Mouse (Mus musculus): ENCODE data around the gene Lhx9. TPM values are rescaled to one million over a fixed set of nuclear protein-coding genes. Genes with fewer than 3 reads are reported as not detected.
A peak's percentile ranks its signal among the peaks of the same experiment; 100 is the strongest.

The Lhx9 gene
- total RNA-seq, 2 experiments from 2014 or later: not detected

GRCm38 (mm10) chr1:138840440-138841305, 7.7 kb downstream of the Lhx9 start:
- ATAC-seq (ENCODE audit: poor library complexity, severe bottlenecking): no peak

- ATAC-seq (ENCODE audit: poor library complexity, severe bottlenecking): 0 out of 2 replicates have a peak, but pooled peaks have one; percentile 13
Measured at GRCm38 (mm10) chr1:138839809-138840430, 8.5 kb downstream of the Lhx9 start.

GRCm38 (mm10) chr1:138839291-138839690, 9.1 kb downstream of the Lhx9 start:
- no peak for ATAC-seq (ENCODE audit: poor library complexity, severe bottlenecking)

GRCm38 (mm10) chr1:138837786-138838743, 10.3 kb downstream of the Lhx9 start:
- no peak for ATAC-seq (ENCODE audit: poor library complexity, severe bottlenecking)

GRCm38 (mm10) chr1:138835355-138835900, 12.9 kb downstream of the Lhx9 start:
- ATAC-seq (ENCODE audit: poor library complexity, severe bottlenecking): peak; percentile 60

- ATAC-seq (ENCODE audit: poor library complexity, severe bottlenecking): peak; percentile 82
Measured at GRCm38 (mm10) chr1:138831309-138831708, 17.1 kb downstream of the Lhx9 start.

- ATAC-seq (ENCODE audit: poor library complexity, severe bottlenecking): no peak
Measured at GRCm38 (mm10) chr1:138826841-138827240, 21.5 kb downstream of the Lhx9 start.

- peak; percentile 41 for ATAC-seq (ENCODE audit: poor library complexity, severe bottlenecking)
Measured at GRCm38 (mm10) chr1:138822985-138823322, 25.4 kb downstream of the Lhx9 start.

- peak; percentile 89 for ATAC-seq (ENCODE audit: poor library complexity, severe bottlenecking)
Measured at GRCm38 (mm10) chr1:138822255-138822984, 26.0 kb downstream of the Lhx9 start.

GRCm38 (mm10) chr1:138801732-138802131, 46.6 kb downstream of the Lhx9 start:
- ATAC-seq (ENCODE audit: poor library complexity, severe bottlenecking): no peak

- ATAC-seq (ENCODE audit: poor library complexity, severe bottlenecking): no peak
Measured at GRCm38 (mm10) chr1:138801296-138801695, 47.1 kb downstream of the Lhx9 start.

- ATAC-seq (ENCODE audit: poor library complexity, severe bottlenecking): no peak
Measured at GRCm38 (mm10) chr1:138799692-138800314, 48.6 kb downstream of the Lhx9 start.

- ATAC-seq (ENCODE audit: poor library complexity, severe bottlenecking): no peak
Measured at GRCm38 (mm10) chr1:138798110-138798509, 50.3 kb downstream of the Lhx9 start.

GRCm38 (mm10) chr1:138785856-138786255, 62.5 kb downstream of the Lhx9 start:
- ATAC-seq (ENCODE audit: poor library complexity, severe bottlenecking): peak; percentile 61

GRCm38 (mm10) chr1:138784019-138784418, 64.4 kb downstream of the Lhx9 start:
- ATAC-seq (ENCODE audit: poor library complexity, severe bottlenecking): no peak

Other genes with a start within 250 kb of the Lhx9 start
- 57.3 and 65.8 TPM in 2 replicates for gene Nek7, start 228.4 kb downstream of the Lhx9 start, total RNA-seq (2015)
- 52.9 and 59.6 TPM in 2 replicates for gene Nek7, start 228.4 kb downstream of the Lhx9 start, total RNA-seq (2017)
- 18.4 and 20.6 TPM in 2 replicates for gene 2310009B15Rik, start 8.3 kb upstream of the Lhx9 start, total RNA-seq (2015)
- 11.7 and 29.1 TPM in 2 replicates for gene 2310009B15Rik, start 8.3 kb upstream of the Lhx9 start, total RNA-seq (2017)
- 26.2 and 28.1 TPM in 2 replicates for gene Dennd1b, start 114.9 kb upstream of the Lhx9 start, total RNA-seq (2015)
- gene Dennd1b, start 114.9 kb upstream of the Lhx9 start, total RNA-seq (2017): 21.0 and 26.8 TPM in 2 replicates

Measured in megakaryocyte, adult 5-6 weeks (primary cell).